8 mouse cellular contexts compared by ENCODE assay signal in the genomic region with DNA sequence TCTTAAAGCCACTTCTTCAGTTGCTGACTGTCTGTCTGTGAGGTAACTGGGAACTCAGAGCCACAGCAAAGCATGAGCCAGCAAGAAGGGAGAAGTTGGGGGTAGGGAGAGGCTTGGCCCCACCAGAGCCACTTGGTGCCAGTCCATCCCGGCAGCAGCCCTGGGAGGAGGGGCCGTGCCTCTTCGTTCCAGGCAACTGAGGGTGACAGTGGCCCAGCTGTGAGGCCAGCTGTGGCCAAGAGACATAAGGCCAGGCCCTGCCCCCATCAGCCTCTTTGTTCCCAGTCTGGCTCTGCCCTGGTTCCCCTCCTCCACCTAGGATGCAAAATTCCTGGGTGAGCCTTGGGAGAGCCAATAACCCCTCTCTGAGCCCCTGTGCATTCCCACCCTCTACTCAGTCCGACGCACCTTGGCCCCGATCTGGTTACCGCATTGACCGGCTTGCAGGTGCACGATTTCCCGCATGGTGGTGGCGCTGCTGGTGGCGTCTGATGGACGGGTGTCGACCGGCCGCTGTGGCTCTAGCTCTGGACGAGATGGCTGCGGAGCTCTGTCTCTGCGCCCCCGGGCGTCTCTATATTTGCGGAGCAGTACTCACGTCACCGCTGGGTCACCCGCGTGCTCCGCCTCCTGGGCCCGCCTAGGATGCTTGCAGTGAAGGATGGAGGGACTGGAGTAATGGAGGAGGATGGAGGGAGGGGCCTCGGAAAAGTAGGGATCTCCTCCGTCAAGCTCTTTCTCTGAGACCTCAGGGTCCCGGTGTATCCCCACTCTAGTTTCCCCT. TPM values are rescaled to one million over a fixed set of nuclear protein-coding genes. Genes with fewer than 3 reads are reported as not detected.
DNase-seq lines count a peak whose midpoint lies in the region; ATAC-seq lines count a peak whose summit lies in the region.

A gene (minus strand): TSS at position 734 of the 784 bp plus-strand sequence.

- DNase-seq in adrenal gland, postnatal 25 days = peak; percentile 44
- DNase-seq in cerebellum, adult 9-11 months = peak; percentile 95
- peak; percentile 80 to 92 for DNase-seq in frontal cortex, adult 2 months (ENCODE audit: extremely low spot score in 1 of 2, low spot score in 1 of 2)
- DNase-seq in spleen, postnatal 4 days (ENCODE audit: low spot score in 2 of 2) = no peak
- no peak for DNase-seq in ovary, postnatal 10 days (ENCODE audit: low spot score)

- H3K36me3 ChIP-seq in intestine, embryonic 15.5 days = no peaks in the 10 kb centered on the region
- no peaks in the 10 kb centered on the region for H3K36me3 ChIP-seq in limb, embryonic 12.5 days
- H3K36me3 ChIP-seq in midbrain, embryonic 15.5 days (replicated peaks) = no peaks in the 10 kb centered on the region; the same call in 1 of the 2 replicates

- H3K9ac ChIP-seq in intestine, embryonic 15.5 days = peak within 1 kb of the TSS; percentile 37
- peak within 1 kb of the TSS; percentile 50 for H3K9ac ChIP-seq in limb, embryonic 12.5 days (replicated peaks)
- peak within 1 kb of the TSS; percentile 91 for H3K9ac ChIP-seq in midbrain, embryonic 15.5 days

- H3K9me3 ChIP-seq in intestine, embryonic 15.5 days = no peaks in the 10 kb centered on the region
- no peaks in the 10 kb centered on the region for H3K9me3 ChIP-seq in limb, embryonic 12.5 days
- no peaks in the 10 kb centered on the region for H3K9me3 ChIP-seq in midbrain, embryonic 15.5 days

- WGBS in intestine, embryonic 15.5 days = under 1% methylated on average over 31 of the region's 31 CpGs
- WGBS in limb, embryonic 12.5 days = 1% methylated on average over 31 of the region's 31 CpGs
- WGBS in midbrain, embryonic 15.5 days = under 1% methylated on average over 31 of the region's 31 CpGs

- peak within 1 kb of the TSS; percentile 37 for H3K4me3 ChIP-seq in intestine, embryonic 15.5 days (replicated peaks)
- H3K4me3 ChIP-seq in limb, embryonic 12.5 days (replicated peaks) = peak within 1 kb of the TSS; percentile 42
- peak within 1 kb of the TSS; percentile 70 for H3K4me3 ChIP-seq in midbrain, embryonic 15.5 days

- H3K4me2 ChIP-seq in intestine, embryonic 15.5 days (replicated peaks) = peak within 1 kb of the TSS; percentile 74
- H3K4me2 ChIP-seq in limb, embryonic 12.5 days = peak within 1 kb of the TSS; percentile 63
- peak within 1 kb of the TSS; percentile 74 for H3K4me2 ChIP-seq in midbrain, embryonic 15.5 days

- peak; percentile 70 for ATAC-seq in intestine, embryonic 15.5 days
- peak; percentile 61; the same call in 1 of the 2 replicates for ATAC-seq in limb, embryonic 12.5 days (ENCODE audit: insufficient number of reproducible peaks, insufficient read depth, low FRiP score, low TSS enrichment, low read depth)
- ATAC-seq in midbrain, embryonic 15.5 days (replicated peaks) = peak; percentile 96

- H3K4me1 ChIP-seq in intestine, embryonic 15.5 days (replicated peaks) = peaks cover 9% of the 10 kb centered on the region
- H3K4me1 ChIP-seq in limb, embryonic 12.5 days (replicated peaks) = peaks cover 7% of the 10 kb centered on the region; the same call in 1 of the 2 replicates
- H3K4me1 ChIP-seq in midbrain, embryonic 15.5 days = peaks cover 33% of the 10 kb centered on the region

- no peaks in the 10 kb centered on the region; the same call in 1 of the 2 replicates for H3K27me3 ChIP-seq in intestine, embryonic 15.5 days (replicated peaks)
- H3K27me3 ChIP-seq in limb, embryonic 12.5 days = peaks cover 49% of the 10 kb centered on the region
- H3K27me3 ChIP-seq in midbrain, embryonic 15.5 days (replicated peaks) = peaks cover 3% of the 10 kb centered on the region; the same call in 1 of the 2 replicates

- no peak within 1 kb of the TSS for H3K27ac ChIP-seq in intestine, embryonic 15.5 days
- no peak within 1 kb of the TSS for H3K27ac ChIP-seq in limb, embryonic 12.5 days
- peak within 1 kb of the TSS; percentile 87 for H3K27ac ChIP-seq in midbrain, embryonic 15.5 days

RNA-seq across cellular contexts. Expression of the gene that starts here (rescaled TPM):
- total RNA-seq in adrenal gland, postnatal 25 days (2021) = 4.0 and 5.0 TPM in 2 replicates
- 514 and 612 TPM in 2 replicates for polyA plus RNA-seq in frontal cortex, adult 2 months (2012; rRNA removed)
- polyA plus RNA-seq in intestine, embryonic 15.5 days (2015; fragmentation: Nextera tagmentation; extraction: Ambion mirVana) = 24.2 and 27.1 TPM in 2 replicates
- polyA plus RNA-seq in limb, embryonic 12.5 days (2016; fragmentation: Nextera tagmentation; extraction: Ambion mirVana) = 12.7 and 14.7 TPM in 2 replicates
- 388 and 395 TPM in 2 replicates for polyA plus RNA-seq in midbrain, embryonic 15.5 days (2015; fragmentation: Nextera tagmentation; extraction: Ambion mirVana)

Comparison
In these comparisons a context has a peak if more than half of its experiments do, and no peak if none do; other contexts are left out.
1. RNA of the gene that starts here (polyA plus RNA-seq): 514 to 612 TPM in frontal cortex, adult 2 months and 388 to 395 TPM in midbrain, embryonic 15.5 days; 24.2 to 27.1 TPM in intestine, embryonic 15.5 days and 12.7 to 14.7 TPM in limb, embryonic 12.5 days; every median in the first group is over 10 times any median in the second.
2. DNase-seq: peak in adrenal gland, postnatal 25 days (single experiment), cerebellum, adult 9-11 months (single experiment) and frontal cortex, adult 2 months (2 of 2); none in spleen, postnatal 4 days (0 of 2) and ovary, postnatal 10 days (single experiment).
3. H3K9ac ChIP-seq: peak in every context shown above with its lines; median percentile 91 in midbrain, embryonic 15.5 days; 50 in limb, embryonic 12.5 days; 37 in intestine, embryonic 15.5 days.
4. Peak in every context shown above with its lines, with median percentiles within 50 percentile points of each other: ATAC-seq, H3K4me2 ChIP-seq and H3K4me3 ChIP-seq.